Mouse (Mus musculus) spleen, adult 12 weeks (tissue): ENCODE data around the gene Slc47a2.

Experiments
- DNase-seq: peaks from one replicate; pipeline ENCODE4 v3.0.0; 2022; ENCODE audit warnings: low spot score

The Slc47a2 gene

DNA sequence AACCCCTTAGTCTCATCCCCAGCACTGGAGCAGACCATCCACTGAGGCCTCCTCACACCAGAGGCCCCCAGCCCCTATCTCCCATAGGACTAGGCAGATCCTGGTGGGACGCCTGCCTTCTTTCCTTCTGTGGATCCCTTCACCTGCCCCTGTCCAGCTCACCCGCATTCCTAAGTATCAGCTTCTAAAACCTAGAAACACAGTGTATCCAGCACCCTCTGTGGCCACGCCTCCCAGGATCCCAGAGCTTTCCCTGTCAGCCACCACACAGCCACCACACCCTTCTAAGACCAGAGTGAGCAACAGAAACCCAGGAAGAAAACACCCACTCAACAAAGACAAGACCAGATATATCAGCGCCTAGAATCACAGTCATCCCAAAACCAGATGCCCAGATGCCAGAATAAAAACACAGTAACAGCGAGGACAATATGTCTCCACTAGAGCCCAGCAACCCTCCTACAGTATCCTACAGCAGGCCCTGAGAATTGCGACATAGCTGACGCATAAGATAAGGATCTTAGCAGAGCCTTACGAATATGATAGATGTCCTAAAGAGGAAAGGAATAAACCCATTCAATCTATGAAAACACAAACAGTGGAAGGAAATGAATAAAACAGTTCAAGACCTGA lies 64.1 kb downstream of the Slc47a2 start:
- DNase-seq, result no peak

DNA sequence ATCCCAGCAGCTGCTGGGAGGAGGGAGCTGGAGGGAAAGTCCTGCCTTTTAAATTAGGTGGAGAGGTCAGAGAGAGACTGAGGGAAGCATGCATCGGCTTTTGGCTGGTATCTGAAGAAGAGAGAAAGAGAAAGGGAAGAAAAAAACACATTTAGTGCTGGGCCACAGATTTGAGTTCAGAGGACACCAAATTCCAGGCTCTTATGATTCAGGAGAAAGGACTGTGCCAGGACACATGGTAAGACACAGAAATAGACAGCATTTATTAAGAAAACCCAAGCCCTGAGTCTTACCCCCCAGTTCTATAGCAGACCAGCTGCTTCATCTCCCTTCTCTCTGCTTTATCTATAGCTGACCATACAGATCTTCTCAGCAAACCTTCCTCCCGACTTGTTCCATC lies 64.7 kb downstream of the Slc47a2 start:
- no peak for DNase-seq

DNA sequence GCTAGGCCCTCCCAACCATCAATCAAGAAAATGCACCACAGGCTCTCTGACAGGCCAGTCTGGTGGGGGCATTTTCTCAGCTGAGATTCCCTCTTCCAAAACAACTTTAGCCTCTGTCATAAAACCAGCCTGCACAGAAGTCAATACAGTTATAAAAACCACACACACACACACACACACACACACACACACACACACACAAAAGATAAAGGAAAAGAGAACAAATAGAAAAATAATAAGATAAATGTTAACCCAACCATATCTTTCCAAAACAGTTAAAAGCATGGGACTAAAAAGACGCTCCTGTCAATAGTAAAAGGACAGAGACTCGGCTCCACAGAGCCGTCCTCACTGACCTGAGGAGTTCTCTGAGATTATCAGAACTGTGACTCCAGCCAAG lies 66.2 kb downstream of the Slc47a2 start:
- no peak for DNase-seq

DNA sequence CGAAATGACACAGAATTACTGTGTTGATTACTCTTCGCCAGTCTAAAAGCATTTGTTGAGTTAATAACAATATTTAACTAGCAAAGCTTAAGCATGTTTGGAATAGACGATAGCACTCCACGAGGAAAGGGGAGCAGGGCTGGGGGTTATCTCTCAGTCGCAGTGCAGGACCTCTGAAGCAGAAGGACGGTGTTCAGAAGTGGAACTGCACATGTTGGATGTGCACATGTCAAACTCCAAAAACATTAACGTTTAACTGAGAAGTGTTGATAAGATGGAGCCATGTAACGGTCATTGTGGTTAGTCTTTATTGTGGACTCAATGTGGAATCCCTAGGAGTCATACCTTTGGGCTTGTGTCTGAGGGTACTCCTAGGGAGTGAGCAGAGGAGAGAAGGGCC lies 67.6 kb downstream of the Slc47a2 start:
- DNase-seq, result no peak

DNA sequence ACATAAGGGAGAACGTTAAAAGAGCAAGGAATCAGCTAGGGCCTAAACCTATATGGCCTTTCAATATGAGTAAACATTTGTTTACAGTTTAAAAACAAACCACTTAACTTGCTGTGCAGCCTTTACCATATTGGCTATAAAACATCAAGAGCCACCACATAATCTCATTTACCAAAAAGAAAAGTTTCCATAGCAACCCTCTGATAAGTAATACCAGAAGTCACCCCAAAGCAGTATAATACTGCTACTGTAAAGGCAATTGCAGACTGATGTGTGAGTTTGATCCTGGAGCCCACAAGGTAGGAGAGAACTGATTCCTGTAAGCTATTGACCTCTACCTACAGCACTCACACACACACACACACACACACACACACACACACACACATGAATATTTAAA lies 68.2 kb downstream of the Slc47a2 start:
- DNase-seq, result no peak

DNA sequence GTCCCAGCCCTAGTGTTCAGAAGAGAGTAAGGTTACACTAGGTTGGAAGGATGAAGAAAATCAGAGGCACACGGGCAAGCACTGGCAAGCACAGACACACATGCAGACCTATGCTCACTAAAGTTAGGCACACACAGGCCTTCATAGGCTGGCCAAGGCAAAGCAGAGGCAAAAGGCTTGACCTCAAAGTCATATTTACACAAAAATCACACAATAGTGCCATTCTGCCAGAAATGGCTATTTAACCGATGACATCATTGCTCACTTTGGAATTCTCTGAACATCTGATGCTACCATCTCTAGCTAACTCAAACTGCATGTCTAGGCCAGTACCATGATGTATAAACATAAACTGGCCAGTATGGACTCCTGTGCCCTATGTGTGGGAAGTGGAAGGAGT lies 68.7 kb downstream of the Slc47a2 start:
- no peak for DNase-seq

DNA sequence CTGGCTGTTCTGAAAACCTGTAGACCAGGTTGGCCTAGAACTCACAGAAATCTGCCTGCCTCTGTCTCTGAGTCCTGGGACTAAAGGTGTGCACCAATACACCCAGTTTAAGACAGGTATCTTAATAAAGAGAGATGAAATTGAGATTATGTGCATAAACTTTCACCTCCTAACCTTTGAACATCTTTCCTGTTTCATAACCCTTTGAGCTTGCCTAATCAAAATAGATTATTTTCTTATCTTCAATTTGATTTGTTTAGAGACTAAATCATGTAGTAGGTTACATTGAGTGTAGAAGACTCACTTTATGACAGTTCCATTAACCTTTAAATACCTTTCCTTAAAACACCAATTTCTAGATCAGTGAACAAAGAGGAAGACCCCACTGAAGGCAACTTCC lies 71.0 kb downstream of the Slc47a2 start:
- DNase-seq, result no peak

DNA sequence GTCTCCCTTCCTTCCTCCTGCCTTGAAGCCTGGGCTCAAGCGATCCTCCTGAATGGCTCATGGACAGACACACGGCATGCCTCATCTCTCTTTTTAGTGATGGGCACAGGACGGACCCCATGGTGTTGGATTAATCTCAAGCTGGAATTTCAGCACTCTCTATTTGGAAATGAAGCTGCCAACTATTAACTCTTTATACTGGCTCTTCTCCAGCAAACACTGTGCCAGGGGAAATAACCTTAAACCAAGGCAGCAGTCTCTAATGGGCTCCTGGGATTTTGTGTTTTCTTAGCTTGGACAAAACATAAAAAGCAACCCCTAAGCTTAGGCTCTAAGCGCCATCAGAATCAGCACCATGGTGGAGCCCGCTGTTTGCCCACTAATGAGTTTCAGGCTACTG lies 72.3 kb downstream of the Slc47a2 start:
- no peak for DNase-seq

DNA sequence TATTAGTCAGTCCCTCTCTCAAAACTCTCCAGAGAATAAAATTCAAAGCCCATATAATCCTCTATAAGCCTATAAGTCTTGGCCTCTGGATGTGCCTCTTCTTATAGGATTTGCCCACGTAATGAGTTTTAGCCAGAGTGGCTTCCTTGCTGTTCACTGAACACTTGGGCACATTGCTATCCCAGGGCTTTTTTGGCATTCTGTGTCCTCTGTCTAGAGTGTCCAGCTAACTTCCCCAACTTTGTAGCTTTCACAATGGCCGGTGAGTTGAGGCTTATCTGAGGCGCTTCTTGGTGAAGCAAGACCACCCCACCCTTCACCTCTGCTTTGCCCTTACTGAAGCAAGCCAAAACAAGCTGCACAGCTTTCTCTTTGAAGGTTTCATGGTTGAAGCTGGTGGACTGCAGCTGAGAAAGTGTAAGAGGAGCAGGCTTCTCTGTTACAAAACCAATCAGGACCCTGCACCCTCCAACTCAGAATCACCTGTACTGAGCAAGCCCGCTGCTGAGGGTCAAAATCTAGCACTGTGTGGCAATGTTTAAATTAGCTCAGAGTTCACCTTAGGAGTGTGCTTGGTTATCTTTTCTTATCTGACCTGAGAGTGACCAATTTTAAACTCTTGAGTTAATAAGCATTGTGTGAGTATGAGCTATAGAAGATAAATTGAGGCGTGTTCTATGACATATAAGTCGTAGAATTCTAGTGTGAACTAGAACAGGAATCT lies 73.9 kb downstream of the Slc47a2 start:
- no peak for DNase-seq

DNA sequence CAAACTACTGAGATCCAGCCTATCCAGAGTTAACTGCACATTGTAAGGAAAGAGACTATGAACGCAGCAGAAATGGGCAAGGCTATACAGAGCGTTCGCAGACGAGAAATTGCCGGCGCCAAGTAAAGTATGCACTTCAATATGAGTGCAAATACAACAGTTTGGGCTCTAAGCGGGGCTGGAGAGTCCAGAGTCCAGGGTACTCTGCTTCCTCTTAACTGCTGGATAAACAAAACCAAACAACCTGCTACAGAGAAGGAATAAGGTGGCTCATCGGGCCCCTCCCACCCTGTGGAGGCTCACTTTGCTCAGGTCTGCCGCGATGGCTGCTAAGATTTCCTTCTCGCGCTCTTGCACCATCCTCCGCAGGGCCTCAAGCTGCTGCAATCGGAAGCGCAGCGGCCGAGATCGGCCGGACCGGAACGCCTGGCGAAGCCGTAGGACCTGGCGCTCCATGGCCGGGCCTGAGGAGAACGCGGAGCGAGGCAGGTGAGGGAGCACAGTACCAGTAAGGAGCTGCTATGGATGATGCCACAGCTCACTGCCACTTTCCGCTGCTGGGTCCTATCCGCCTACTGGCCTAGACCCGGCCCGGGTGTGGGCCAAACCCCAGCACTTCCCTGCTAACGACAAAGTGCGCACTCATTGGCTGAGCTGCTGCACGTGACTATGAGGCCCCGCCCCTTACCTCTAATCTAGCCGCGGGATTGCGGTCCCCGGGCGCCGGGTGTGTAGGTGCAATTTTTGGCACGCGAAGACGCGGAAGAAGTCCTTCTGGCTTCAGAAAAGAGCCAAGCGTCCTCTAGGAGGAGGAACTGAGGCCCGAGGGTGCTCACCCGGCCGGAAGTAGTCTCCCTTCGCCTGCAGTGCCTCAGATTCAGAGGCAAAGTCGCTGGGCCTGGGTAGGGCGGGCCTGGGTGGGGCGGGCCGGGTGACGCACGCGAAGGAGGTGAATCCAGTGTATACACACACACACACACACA lies 75.8 kb downstream of the Slc47a2 start, which contains the start of gene Aldh3a2:
Gene Aldh3a2 (minus strand): TSS at position 914 of the 983 bp plus-strand sequence.
- DNase-seq, result peak; percentile 93

DNA sequence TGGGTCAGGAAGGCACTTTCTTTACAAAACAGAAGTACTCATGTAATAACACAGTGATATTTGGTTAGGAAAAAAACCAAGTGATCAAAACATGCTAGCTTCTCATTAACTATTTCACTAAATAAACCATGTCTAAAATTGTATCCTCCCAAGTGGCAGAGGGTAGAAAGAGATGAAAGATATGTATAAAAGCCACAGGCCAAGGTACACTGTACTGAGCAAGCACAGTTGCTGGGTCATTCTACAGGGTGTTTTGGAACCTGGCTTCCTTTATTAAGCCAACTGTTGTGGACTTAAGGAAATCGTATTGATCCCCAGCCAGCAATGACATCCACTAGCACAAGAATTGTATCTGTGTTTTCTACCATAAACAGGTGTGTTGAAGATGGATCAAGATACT lies 78.8 kb downstream of the Slc47a2 start:
- no peak for DNase-seq

DNA sequence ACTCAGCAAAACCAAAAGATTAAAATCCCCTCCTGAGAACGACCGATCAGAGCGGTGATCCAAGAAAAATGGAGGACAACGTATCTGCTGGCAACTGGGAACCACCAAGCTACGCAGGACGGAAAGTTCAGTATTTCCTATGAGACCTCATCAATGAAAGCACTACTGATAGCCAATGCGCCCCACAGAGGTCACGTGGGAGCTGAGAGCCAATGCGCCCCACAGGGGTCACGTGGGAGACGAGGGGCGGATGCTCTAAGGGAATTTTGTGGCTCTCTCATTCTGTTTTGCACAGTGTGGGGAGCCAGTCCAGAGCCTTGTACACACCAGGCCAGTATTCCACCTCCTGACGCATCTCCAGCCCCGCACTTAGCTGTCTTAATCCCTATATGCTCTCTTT lies 80.1 kb downstream of the Slc47a2 start:
- DNase-seq, result no peak

DNA sequence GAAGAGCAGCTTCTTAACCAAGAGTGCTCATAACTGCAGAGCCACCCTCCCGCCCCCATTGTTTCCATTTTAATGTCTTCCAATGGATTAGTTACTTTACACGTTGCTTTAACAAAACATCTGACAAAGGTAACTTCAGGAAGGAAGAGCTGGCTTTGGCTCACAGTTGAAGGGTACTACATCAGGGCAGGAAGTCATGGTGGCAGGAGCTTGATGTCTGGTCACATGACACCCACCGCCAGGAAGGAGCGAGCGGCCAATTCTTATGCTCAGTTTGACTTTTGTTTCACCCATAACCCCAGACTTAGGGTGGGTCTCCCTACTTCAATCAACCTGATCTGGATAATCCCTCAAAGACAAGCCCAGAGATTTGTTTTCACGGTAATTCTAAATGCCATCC lies 83.6 kb downstream of the Slc47a2 start:
- DNase-seq, result no peak

DNA sequence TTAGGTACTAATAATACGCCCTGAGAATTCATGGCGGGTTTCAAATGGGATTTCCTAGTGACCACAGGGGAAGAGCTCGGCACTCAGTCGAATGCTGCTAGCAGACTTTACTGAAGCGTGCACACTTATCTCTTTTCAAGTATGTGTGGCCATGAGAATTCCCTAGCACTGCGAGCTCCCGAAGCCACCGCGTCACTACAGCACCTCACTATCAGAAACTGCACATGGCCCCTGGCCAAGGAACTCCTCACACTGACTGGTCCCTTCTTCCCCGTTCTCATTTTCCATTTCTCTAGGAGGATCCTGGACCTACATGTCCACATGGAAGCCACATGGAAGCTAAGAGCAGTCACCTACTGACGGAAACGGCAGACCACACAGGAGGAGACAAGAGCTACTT lies 89.9 kb downstream of the Slc47a2 start:
- no peak for DNase-seq

DNA sequence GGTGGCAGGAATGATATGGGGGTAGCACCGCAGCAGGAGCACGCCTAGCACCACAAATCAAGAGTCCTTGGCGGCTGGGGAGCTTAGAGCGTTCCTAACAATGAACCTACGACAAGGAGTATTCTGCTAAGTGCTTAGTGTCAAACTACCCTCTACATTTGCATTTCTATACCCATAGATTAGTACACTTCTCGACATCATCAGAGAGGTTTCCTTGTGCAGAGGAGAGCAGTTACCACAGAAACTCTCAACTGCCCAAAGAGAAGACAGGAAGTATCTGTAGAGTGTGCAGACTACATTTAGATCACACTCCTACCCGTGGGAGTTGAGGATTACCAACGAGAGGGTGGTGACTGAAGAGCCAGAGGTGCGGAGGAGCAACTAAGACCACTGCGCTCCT lies 90.9 kb downstream of the Slc47a2 start:
- DNase-seq, result no peak
